9 mouse cellular contexts compared by ENCODE assay signal in the genomic region with DNA sequence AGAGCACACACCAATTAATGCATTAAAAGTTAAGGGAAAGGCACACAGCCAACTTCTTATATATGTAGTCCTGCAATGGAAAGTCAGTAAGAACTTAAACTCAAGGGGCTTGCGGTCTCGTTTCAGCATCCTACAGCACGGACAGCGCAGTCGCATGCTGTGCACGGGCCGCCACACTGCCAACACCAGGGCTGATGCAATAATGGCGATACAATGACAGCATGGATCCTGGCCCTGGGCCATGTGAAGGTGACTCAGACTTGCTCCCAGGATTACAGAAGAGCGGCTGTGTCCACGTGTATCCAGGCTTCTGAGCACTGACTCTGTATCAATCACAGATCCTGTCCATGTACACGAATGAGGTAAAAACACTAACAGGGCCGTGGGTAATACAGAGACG.
A peak's percentile ranks its signal among the peaks of the same experiment; 100 is the strongest.
DNase-seq lines count a peak whose midpoint lies in the region; ATAC-seq and TF ChIP-seq lines count a peak whose summit lies in the region.
"Had no signal": no experiment of that assay in that cellular context is flagged by ENCODE, and none has a peak within 500 bp of the region (broad histone marks: within the 10 kb centered on the region; RNA-seq: fewer than 3 reads in every experiment).

No protein-coding gene starts in this region.

- intact Hi-C loops in heart, postnatal 10 days (cut with DNase I): loop anchor here (5.0 kb wide), 1 partner anchor 158 kb away; a partner anchor contains a TSS

- 68% methylated on average over 13 of the region's 13 CpGs for WGBS in heart, embryonic 12.5 days
- WGBS in thymus, adult 2 months: 93% methylated on average over 13 of the region's 13 CpGs

- no peak for DNase-seq in heart, adult 9 months (ENCODE audit: low spot score in 2 of 2)
- DNase-seq in 416B (ENCODE audit: low read depth): peak; percentile 17
- DNase-seq in adrenal gland, postnatal 10 days: peak; percentile 88
- DNase-seq in heart, postnatal 10 days: peak; percentile 46 to 47
- no peak for DNase-seq in kidney, postnatal 25 days
- DNase-seq in thymus, adult 2 months: no peak
- no peak for DNase-seq in right cerebral cortex, adult 18-20 months
- DNase-seq: layer of hippocampus, postnatal 36 days had no signal

- TF ChIP-seq POLR2A in thymus, adult 2 months (IDR thresholded peaks at IDR 0.05; ENCODE audit: control insufficient read depth, extremely low read depth, insufficient read depth, low read length, poor library complexity): no peak

- TF ChIP-seq CTCF in thymus, adult 2 months (IDR thresholded peaks at IDR 0.05; ENCODE audit: borderline replicate concordance, control insufficient read depth, extremely low read depth, insufficient read depth, low read length, poor library complexity): no peak

- H3K4me3 ChIP-seq in heart, embryonic 12.5 days: no peak overlapping the region
- H3K4me3 ChIP-seq in thymus, adult 2 months (ENCODE audit: control insufficient read depth, insufficient read depth, low read length): no peak overlapping the region

- H3K4me1 ChIP-seq in heart, embryonic 12.5 days (replicated peaks): peaks cover 57% of the 10 kb centered on the region
- no peaks in the 10 kb centered on the region; the same call in 1 of the 2 replicates for H3K4me1 ChIP-seq in thymus, adult 2 months (replicated peaks; ENCODE audit: control insufficient read depth, insufficient read depth, low read length)

- H3K36me3 ChIP-seq in heart, embryonic 12.5 days: peaks cover 13% of the 10 kb centered on the region
- H3K36me3 ChIP-seq in thymus, adult 2 months (ENCODE audit: control insufficient read depth, insufficient read depth, low read length): no peaks in the 10 kb centered on the region

- no peak overlapping the region for H3K4me2 ChIP-seq in heart, embryonic 12.5 days

- ATAC-seq in heart, embryonic 12.5 days (ENCODE audit: insufficient number of reproducible peaks, low FRiP score): peak; percentile 46; the same call in 1 of the 2 replicates

- H3K27ac ChIP-seq in heart, embryonic 12.5 days (ENCODE audit: poor library complexity, severe bottlenecking): peak overlapping the region; percentile 49; the same call in 1 of the 2 replicates
- no peak overlapping the region for H3K27ac ChIP-seq in thymus, adult 2 months (ENCODE audit: control insufficient read depth, insufficient read depth, low read length)

- H3K9ac ChIP-seq in heart, embryonic 12.5 days: no peak overlapping the region

- no peaks in the 10 kb centered on the region for H3K9me3 ChIP-seq in heart, embryonic 12.5 days (replicated peaks)

- no peaks in the 10 kb centered on the region for H3K27me3 ChIP-seq in heart, embryonic 12.5 days (replicated peaks)
- no peaks in the 10 kb centered on the region for H3K27me3 ChIP-seq in thymus, adult 2 months (ENCODE audit: control insufficient read depth, insufficient read depth, low read length)

Comparison
In these comparisons a context has a peak if more than half of its experiments do, and no peak if none do; other contexts are left out.
1. DNase-seq: peak in 416B (single experiment), adrenal gland, postnatal 10 days (single experiment) and heart, postnatal 10 days (2 of 2); none in heart, adult 9 months (0 of 2), kidney, postnatal 25 days (0 of 2), thymus, adult 2 months (single experiment) and right cerebral cortex, adult 18-20 months (single experiment).